Mouse (Mus musculus): ENCODE data around the gene Ascl4.

- no peak for TF ChIP-seq CTCF (conservative IDR thresholded peaks at IDR 0.05; ENCODE audit: low read length)
- TF ChIP-seq POU5F1 (IDR thresholded peaks at IDR 0.05; ENCODE audit: borderline replicate concordance, low read length): no peak
Observed at GRCm38 (mm10) chr10:85966476-85966875, 39.0 kb downstream of the Ascl4 start.

Data from E14TG2a.4 (cell line).